Mouse (Mus musculus) v-Abl transformed pro-B cells (cell line): ENCODE measurements around the gene Cabp2.
"Not testable (repeated sequence)": the region's sequence is repeated elsewhere in the genome, so short reads cannot be mapped to it uniquely, and the experiment has no call there.

ENCODE experiments used
- in situ Hi-C, 2 experiments: fragments of 400-800 bp; cut with MboI; formaldehyde crosslinking; loops; one replicate each; pipeline ENCODE4 v1.15.1; 2025; ENCODE audit not compliant: unreplicated experiment in 2 of 2

The Cabp2 gene

DNA sequence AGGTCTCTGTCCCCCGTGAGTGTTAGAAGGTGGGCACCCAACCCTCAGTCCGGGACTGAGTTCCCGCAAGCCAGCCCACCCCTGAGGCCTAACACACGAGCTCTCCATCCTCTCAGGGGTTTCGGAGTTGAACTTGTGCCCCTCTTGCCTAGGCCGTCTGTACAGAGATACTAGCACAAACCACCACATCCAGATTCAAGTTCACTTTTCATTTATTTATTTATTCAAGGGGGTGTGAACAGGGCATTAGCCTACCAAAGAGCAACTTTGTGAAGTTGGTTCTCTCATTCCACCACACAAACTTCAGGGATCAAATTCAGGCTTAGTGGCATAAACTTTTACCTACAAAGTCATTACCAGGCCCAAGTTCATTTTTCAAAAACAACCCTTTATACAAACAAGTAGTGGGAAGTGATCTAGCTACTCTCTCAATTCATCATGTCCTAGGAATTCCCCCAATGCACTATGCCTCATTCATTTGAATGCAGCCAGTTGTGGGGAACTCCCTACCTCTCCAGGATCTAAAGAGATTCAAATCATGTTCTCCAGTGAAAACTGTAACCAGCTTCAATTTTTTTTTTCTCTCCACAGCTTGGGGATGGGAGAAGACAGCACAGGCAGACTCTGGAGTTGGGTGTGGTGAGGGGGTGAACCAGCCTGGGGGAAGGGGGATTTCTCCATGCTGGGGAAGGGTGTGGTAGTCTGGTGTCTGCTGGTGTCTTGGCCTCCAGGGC lies 54.0 kb downstream of the Cabp2 start:
- in situ Hi-C loops, result not testable (repeated sequence)

GRCm38 (mm10) chr19:4135963-4136345 lies 54.6 kb downstream of the Cabp2 start:
- in situ Hi-C loops, result not testable (repeated sequence)

GRCm38 (mm10) chr19:4136463-4136862 lies 55.1 kb downstream of the Cabp2 start:
- in situ Hi-C loops, result no loop called here
